Mouse (Mus musculus) heart, postnatal 0 days (tissue): Measurements from ENCODE around the gene Gm21762.
"Not testable (repeated sequence)": the region's sequence is repeated elsewhere in the genome, so short reads cannot be mapped to it uniquely, and the experiment has no call there.

Experiments used
- CTCF ChIP-seq: IDR thresholded peaks from 2 replicates; pipeline ENCODE4 v1.5.1; 2016; ENCODE audit warnings: antibody characterized with exemption, control low read depth, low read depth
- EP300 ChIP-seq: IDR thresholded peaks from 2 replicates; pipeline ENCODE4 v1.6.1; 2016; ENCODE audit warnings: antibody characterized with exemption, low read depth

DNA sequence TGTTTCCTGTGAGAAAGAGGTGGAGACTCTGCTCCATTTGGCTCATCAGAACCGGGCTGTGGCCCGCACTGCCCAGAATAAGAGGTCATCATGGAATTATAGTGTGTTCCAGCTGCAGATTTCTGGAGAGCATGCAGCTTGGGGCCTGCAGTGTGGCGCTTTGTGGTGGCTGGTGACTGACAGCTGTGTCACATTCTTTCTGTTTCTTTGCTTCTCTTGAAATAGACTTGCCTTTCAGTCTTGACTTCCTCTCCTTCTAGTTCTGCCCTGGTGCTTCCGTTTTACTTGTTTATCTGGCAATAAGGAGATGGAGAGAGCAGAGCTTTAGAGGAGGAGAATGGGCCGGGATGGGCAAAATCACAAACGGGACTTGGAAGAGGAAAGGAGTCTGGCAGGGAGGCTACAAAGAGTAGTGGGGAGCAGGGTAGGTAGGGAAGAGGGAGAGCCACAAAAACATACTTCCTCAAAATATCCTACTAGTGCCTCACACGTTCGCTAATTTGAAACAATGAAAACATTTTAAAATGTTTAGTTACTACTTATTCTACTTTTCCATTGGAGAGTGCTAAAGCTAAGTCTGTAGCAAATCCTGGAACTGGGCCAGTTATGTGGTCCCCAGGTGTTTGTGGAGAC is 19.4 kb downstream of the Gm21762 start:
- TF ChIP-seq CTCF, EP300: not testable (repeated sequence)
